Mouse (Mus musculus) testis, postnatal 10 days (tissue): ENCODE measurements around the gene Zswim2.
"Not testable (repeated sequence)": the region's sequence is repeated elsewhere in the genome, so short reads cannot be mapped to it uniquely, and the experiment has no call there.

ENCODE experiments used
- DNase-seq: peaks from one replicate; pipeline ENCODE4 v3.0.0; 2021; ENCODE audit warnings: low spot score

Gene Zswim2

DNA sequence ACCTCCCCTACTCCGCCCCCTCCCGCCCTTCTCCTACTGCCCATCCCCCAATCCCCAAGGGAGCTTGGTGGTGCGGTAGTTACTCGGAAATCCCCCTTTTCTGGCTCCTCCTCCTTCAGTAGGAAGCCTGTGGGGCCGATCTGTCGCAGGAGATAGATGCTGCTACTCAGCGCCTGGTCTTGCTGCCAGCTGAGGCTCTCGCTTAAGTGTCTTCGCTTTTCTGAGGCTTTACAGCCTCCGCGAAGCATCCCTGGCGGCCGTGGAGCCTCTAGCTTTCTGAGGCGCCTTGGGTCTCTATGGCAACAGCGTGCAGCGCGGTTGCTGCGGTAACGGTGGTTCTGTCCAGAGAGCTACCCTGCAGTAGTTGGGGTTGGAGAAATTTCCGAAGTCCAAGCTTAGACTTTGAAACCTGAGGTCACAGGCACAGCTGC lies at the start of gene Zswim2:
Zswim2 (minus strand) TSS at position 298 of the 431 bp plus-strand sequence.
- DNase-seq, result peak; percentile 55

GRCm38 (mm10) chr2:83990253-83990652 lies 49.2 kb upstream of the Zswim2 start, which contains the start of gene Gm13691:
Gene Gm13691 (plus strand): TSS chr2:83990553.
- DNase-seq, result not testable (repeated sequence)

DNA sequence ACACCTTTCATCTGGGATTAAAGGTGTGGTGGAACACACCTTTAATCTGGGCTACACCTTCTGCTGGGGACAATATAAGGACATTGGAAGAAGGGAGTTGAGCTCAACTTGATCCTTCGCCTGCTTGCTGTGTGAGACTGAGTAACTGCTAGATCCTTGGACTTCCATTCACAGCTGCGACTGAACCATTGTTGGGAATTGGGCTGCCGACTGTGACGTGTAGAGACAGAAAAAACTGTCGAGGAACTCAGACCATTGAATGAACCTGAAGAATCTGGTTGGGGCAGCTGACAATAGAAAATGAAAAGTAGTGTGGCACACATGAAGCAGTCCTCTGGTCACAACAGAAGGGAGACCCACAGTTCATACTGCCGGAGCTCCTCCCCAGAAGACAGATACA lies 43.4 kb upstream of the Zswim2 start, which contains the start of gene Gm13697:
Gm13697 (plus strand) TSS at position 301 of the 400 bp plus-strand sequence.
- not testable (repeated sequence) for DNase-seq

GRCm38 (mm10) chr2:83978633-83979032 lies 37.6 kb upstream of the Zswim2 start, which contains the start of gene Gm13694:
Gene Gm13694 (plus strand): TSS chr2:83978933.
- not testable (repeated sequence) for DNase-seq

GRCm38 (mm10) chr2:83972823-83973222 lies 31.8 kb upstream of the Zswim2 start, which contains the start of gene Gm13696:
Gene Gm13696 (plus strand): TSS chr2:83973123.
- DNase-seq, result not testable (repeated sequence)

DNA sequence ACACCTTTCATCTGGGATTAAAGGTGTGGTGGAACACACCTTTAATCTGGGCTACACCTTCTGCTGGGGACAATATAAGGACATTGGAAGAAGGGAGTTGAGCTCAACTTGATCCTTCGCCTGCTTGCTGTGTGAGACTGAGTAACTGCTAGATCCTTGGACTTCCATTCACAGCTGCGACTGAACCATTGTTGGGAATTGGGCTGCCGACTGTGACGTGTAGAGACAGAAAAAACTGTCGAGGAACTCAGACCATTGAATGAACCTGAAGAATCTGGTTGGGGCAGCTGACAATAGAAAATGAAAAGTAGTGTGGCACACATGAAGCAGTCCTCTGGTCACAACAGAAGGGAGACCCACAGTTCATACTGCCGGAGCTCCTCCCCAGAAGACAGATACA lies 26.0 kb upstream of the Zswim2 start, which contains the start of gene Gm13695:
Gm13695 (plus strand) TSS at position 301 of the 400 bp plus-strand sequence.
- DNase-seq, result not testable (repeated sequence)

DNA sequence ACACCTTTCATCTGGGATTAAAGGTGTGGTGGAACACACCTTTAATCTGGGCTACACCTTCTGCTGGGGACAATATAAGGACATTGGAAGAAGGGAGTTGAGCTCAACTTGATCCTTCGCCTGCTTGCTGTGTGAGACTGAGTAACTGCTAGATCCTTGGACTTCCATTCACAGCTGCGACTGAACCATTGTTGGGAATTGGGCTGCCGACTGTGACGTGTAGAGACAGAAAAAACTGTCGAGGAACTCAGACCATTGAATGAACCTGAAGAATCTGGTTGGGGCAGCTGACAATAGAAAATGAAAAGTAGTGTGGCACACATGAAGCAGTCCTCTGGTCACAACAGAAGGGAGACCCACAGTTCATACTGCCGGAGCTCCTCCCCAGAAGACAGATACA lies 20.2 kb upstream of the Zswim2 start, which contains the start of gene Gm13693:
Gm13693 (plus strand) TSS at position 301 of the 400 bp plus-strand sequence.
- not testable (repeated sequence) for DNase-seq

- not testable (repeated sequence) for DNase-seq
These were observed 14.4 kb upstream of the Zswim2 start, which contains the start of gene Gm13698 for GRCm38 (mm10) chr2:83955393-83955792. Gene Gm13698 (plus strand): TSS chr2:83955693.

- no peak for DNase-seq
These were observed 764 bp upstream of the Zswim2 start for GRCm38 (mm10) chr2:83941792-83942191.

DNA sequence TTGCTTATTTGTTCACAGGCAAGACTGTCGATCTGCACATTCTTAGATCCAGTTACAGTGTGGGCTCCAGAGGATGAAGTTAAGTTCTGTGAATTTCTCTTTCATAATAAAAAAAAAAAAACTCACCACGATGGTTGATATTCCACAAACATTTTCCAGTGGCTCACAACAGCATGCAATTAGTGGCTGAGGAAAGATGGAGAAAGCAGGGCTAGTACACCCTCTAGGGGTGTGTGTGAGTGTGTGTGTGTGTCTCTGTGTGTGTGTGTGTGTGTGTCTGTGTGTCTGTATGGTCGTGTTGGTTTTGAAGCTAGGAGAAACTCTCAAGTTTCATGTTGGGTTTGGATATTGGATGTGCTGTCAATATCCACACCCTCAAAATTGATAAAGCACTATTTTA lies 350 bp upstream of the Zswim2 start:
- no peak for DNase-seq

GRCm38 (mm10) chr2:83929478-83930088 lies 11.4 kb downstream of the Zswim2 start:
- no peak for DNase-seq

- DNase-seq, result no peak
These were observed 39.0 kb downstream of the Zswim2 start for GRCm38 (mm10) chr2:83901896-83902540.

DNA sequence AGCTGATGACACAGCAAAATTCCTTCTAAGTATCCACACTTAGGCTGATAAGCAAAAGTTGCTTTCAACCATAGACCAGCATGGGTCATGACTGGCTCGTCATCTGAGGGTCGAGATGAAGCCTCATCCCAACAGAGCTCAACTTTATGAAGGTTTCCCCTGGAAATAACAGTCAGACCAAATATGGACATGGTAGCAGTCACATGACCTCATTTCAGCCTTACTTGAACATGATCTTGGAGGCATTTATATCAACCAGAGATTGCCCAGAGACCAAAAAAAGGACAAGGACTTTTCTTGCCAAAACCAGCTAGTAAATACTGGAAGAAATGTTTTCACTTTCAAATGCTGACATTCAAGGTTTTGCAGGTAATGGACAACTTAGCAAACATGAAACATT lies 47.3 kb downstream of the Zswim2 start:
- DNase-seq, result no peak

GRCm38 (mm10) chr2:83883850-83884420 lies 57.1 kb downstream of the Zswim2 start:
- no peak for DNase-seq
